Mouse (Mus musculus): ENCODE results near the gene C87436. TPM values are rescaled to one million over a fixed set of nuclear protein-coding genes. Genes with fewer than 3 reads are reported as not detected.

Gene C87436
- total and polyA plus RNA-seq, 3 experiments = 5.2 to 8.7 (median 8.1) TPM

GRCm38 (mm10) chr6:86485943-86486640, 47.9 kb downstream of the C87436 start:
- H3K9me3 ChIP-seq (replicated peaks; ENCODE audit: low read length) = peaks cover 2% of the 10 kb centered on the region
- no peak for TF ChIP-seq ELF1 (IDR thresholded peaks at IDR 0.05; ENCODE audit: low read depth, low read length)
- TF ChIP-seq ETS1 (conservative IDR thresholded peaks at IDR 0.05; ENCODE audit: low read depth, low read length) = no peak
- TF ChIP-seq ZC3H11A (IDR thresholded peaks at IDR 0.05; ENCODE audit: low read depth, low read length) = no peak
- TF ChIP-seq MAFK (IDR thresholded peaks at IDR 0.05; ENCODE audit: insufficient replicate concordance, low read length) = no peak
- DNase-seq (ENCODE audit: extremely low read depth) = no peak
- H3K27me3 ChIP-seq (replicated peaks) = no peaks in the 10 kb centered on the region
- in situ Hi-C loops (cut with MboI; ENCODE audit: low pct_ligation_motif_present, low pct_unique_long_range_greater_than_20kb, low sequenced_read_pairs) = no loop called here
- H3K79me2 ChIP-seq (replicated peaks; ENCODE audit: control insufficient read depth, extremely low read depth, insufficient read depth, poor library complexity, severe bottlenecking) = no peaks in the 10 kb centered on the region
- H3K27ac ChIP-seq (ENCODE audit: insufficient read depth, low read depth) = no peak overlapping the region
- dilution Hi-C loops (cut with MboI; ENCODE audit: extremely low pct_ligation_motif_present, extremely low pct_unique_long_range_greater_than_20kb, low sequenced_read_pairs) = no loop called here
- H3K4me3 ChIP-seq (replicated peaks in 1 of 3; ENCODE audit: low read depth in 2 of 3, low read length in 2 of 3, poor library complexity in 1 of 3) = no peak overlapping the region
- peaks cover 9 to 25% of the 10 kb centered on the region in 2 experiments for H3K4me1 ChIP-seq (ENCODE audit: control insufficient read depth in 1 of 2, insufficient read depth in 2 of 2)
- no peaks in the 10 kb centered on the region for H3K36me3 ChIP-seq (replicated peaks in 1 of 2; ENCODE audit: control insufficient read depth in 1 of 2, insufficient read depth in 1 of 2, low read length in 1 of 2)
- no peak overlapping the region for H3K4me2 ChIP-seq (ENCODE audit: insufficient read depth, low read depth, poor library complexity, severe bottlenecking)
- no peak overlapping the region for H3K9ac ChIP-seq (ENCODE audit: insufficient read depth, low read depth)

- in situ Hi-C loops (cut with MboI; ENCODE audit: low pct_ligation_motif_present, low pct_unique_long_range_greater_than_20kb, low sequenced_read_pairs) = no loop called here
- TF ChIP-seq HCFC1 (IDR thresholded peaks at IDR 0.05; ENCODE audit: low read depth, low read length) = peak; percentile 17; the same call in 1 of the 2 replicates
- peak; percentile 35; the same call in 1 of the 2 replicates for TF ChIP-seq EP300 (IDR thresholded peaks at IDR 0.05; ENCODE audit: low read length)
- TF ChIP-seq JUN (IDR thresholded peaks at IDR 0.05; ENCODE audit: insufficient read depth, low read depth, low read length) = no peak
- no peak for TF ChIP-seq USF2 (conservative IDR thresholded peaks at IDR 0.05; ENCODE audit: low read depth, low read length)
- no peak for TF ChIP-seq ZKSCAN1 (IDR thresholded peaks at IDR 0.05; ENCODE audit: borderline replicate concordance, low read depth, low read length)
- TF ChIP-seq NRF1 (IDR thresholded peaks at IDR 0.05; ENCODE audit: low read depth, low read length) = peak; percentile 80
- TF ChIP-seq MAZ (IDR thresholded peaks at IDR 0.05; ENCODE audit: low read depth, low read length) = 0 out of 2 replicates have a peak, but pooled peaks have one; percentile 37
- TF ChIP-seq ZMIZ1 (IDR thresholded peaks at IDR 0.05; ENCODE audit: low read depth, low read length) = peak; percentile 57; the same call in 1 of the 2 replicates
- peak; percentile 27; the same call in 1 of the 2 replicates for TF ChIP-seq TCF12 (IDR thresholded peaks at IDR 0.05; ENCODE audit: low read depth, low read length)
- TF ChIP-seq NELFE (IDR thresholded peaks at IDR 0.05; ENCODE audit: low read depth, low read length) = peak; percentile 28; the same call in 1 of the 2 replicates
- TF ChIP-seq IRF4 (IDR thresholded peaks at IDR 0.05; ENCODE audit: low read depth, low read length) = peak; percentile 35; the same call in 1 of the 2 replicates
- TF ChIP-seq MEF2A (IDR thresholded peaks at IDR 0.05; ENCODE audit: borderline replicate concordance, low read depth, low read length) = no peak
- TF ChIP-seq POLR2A (IDR thresholded peaks at IDR 0.05; ENCODE audit: low read depth, low read length) = peak; percentile 59
These were observed 49.4 kb downstream of the C87436 start for GRCm38 (mm10) chr6:86487358-86488148.

More at GRCm38 (mm10) chr6:86487358-86488148, 49.4 kb downstream of the C87436 start:
- Histone ChIP-seq H3K27me3 (replicated peaks) (no peaks in the 10 kb centered on the region), H3K4me1 (ENCODE audit: control insufficient read depth in 1 of 2, insufficient read depth in 2 of 2) (peaks cover 8 to 25% of the 10 kb centered on the region in 2 experiments), H3K36me3 (replicated peaks in 1 of 2; ENCODE audit: control insufficient read depth in 1 of 2, insufficient read depth in 1 of 2, low read length in 1 of 2) (no peaks in the 10 kb centered on the region), H3K27ac (ENCODE audit: insufficient read depth, low read depth) (peak overlapping the region; percentile 5; the same call in 1 of the 2 replicates), H3K4me3 (replicated peaks in 1 of 3; ENCODE audit: low read depth in 2 of 3, low read length in 2 of 3, poor library complexity in 1 of 3) (peak overlapping the region in 1 of 3 experiments; percentile 39), H3K4me2 (ENCODE audit: insufficient read depth, low read depth, poor library complexity, severe bottlenecking) (no peak overlapping the region), H3K9ac (ENCODE audit: insufficient read depth, low read depth) (no peak overlapping the region), H3K79me2 (replicated peaks; ENCODE audit: control insufficient read depth, extremely low read depth, insufficient read depth, poor library complexity, severe bottlenecking) (no peaks in the 10 kb centered on the region), H3K9me3 (replicated peaks; ENCODE audit: low read length) (peaks cover 2% of the 10 kb centered on the region)
- DNase-seq (ENCODE audit: extremely low read depth) = peak; percentile 79
- dilution Hi-C loops (cut with MboI; ENCODE audit: extremely low pct_ligation_motif_present, extremely low pct_unique_long_range_greater_than_20kb, low sequenced_read_pairs) = no loop called here
